Mouse (Mus musculus): Measurements from ENCODE around the gene Dspp.

Dspp gene

DNA sequence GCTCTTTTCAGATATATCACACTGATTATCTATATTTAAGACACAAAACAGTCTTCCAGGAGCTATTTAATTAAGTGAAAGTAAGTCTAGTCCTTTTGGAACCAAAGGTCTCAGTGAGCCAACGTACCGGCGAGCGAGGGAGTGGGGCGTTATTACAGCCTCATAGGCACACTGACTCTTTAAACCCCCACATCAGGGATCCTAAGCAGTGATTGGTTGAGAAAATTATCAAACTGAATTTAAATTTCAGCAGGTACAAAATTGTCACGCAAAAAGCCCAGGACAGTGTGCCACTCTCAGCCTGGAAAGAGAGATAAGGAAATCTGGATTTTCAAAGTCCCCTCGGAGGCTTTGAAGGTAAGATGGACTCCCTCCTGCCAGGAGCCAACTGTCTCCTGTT lies at the start of gene Dspp:
Dspp (plus strand) TSS at position 301 of the 400 bp plus-strand sequence.
- no peak for DNase-seq (ENCODE audit: low spot score)

DNA sequence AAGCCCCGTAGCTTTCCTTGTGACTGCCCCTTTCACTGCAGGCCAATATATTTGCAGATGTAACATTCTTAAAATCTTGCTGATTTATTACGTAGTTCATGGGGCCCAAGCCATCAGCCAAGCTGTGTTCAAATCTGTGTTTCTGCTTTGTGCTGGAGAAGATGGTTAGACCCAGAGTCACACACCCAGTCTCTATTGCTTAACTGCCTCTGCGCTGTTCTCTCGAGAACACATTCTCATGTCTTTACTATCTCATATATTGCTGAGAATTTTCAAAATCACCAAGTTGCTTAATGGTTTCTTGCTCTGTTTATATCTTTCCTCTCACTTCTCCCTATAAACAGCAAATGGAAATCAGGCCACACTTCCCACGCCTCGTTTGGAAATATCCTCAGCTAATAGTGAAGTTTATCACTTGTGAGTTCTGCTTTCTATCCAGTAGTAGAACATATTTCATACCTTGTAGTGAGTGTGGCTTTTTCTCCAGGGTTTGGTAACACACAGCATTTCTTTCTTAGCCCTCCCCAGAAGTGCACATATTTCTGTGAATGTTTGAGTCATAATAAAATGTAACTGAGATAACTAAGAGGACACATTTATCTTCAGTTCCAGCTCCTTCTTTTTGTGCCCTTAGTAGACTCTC lies 46.4 kb upstream of the Dspp start:
- DNase-seq (ENCODE audit: low spot score) = no peak

- no peak for DNase-seq (ENCODE audit: low spot score)
Measured at GRCm38 (mm10) chr5:104126561-104127320, 43.8 kb upstream of the Dspp start.

DNA sequence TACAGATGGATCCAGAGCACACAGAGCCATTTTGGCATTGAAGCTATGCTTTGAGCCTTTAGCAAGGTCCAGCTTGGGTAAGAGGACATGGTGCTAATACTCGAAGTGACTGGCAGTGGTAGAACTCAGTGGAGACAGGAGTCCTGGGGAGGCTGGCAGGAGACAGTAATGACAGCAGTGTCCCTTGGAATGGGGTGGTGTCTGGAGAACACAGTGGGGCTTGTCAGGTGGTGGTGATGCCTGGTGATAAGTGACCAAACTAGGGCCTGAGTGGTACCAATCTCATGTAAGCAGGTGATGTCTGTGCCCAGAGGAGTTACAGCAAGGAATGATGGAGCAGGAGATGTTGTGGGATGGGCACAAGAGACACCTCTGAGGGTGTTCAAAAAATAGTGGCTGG lies 43.2 kb upstream of the Dspp start:
- no peak for DNase-seq (ENCODE audit: low spot score)

- DNase-seq (ENCODE audit: low spot score) = no peak
Measured at GRCm38 (mm10) chr5:104128281-104129031, 42.1 kb upstream of the Dspp start.

GRCm38 (mm10) chr5:104130891-104131290 lies 39.6 kb upstream of the Dspp start:
- no peak for DNase-seq (ENCODE audit: low spot score)

GRCm38 (mm10) chr5:104131544-104131943 lies 39.0 kb upstream of the Dspp start:
- DNase-seq (ENCODE audit: low spot score) = no peak

- no peak for DNase-seq (ENCODE audit: low spot score)
Measured at GRCm38 (mm10) chr5:104133752-104134151, 36.8 kb upstream of the Dspp start.

GRCm38 (mm10) chr5:104137920-104138541 lies 32.5 kb upstream of the Dspp start:
- DNase-seq (ENCODE audit: low spot score) = no peak

GRCm38 (mm10) chr5:104141067-104141466 lies 29.4 kb upstream of the Dspp start:
- no peak for DNase-seq (ENCODE audit: low spot score)

DNA sequence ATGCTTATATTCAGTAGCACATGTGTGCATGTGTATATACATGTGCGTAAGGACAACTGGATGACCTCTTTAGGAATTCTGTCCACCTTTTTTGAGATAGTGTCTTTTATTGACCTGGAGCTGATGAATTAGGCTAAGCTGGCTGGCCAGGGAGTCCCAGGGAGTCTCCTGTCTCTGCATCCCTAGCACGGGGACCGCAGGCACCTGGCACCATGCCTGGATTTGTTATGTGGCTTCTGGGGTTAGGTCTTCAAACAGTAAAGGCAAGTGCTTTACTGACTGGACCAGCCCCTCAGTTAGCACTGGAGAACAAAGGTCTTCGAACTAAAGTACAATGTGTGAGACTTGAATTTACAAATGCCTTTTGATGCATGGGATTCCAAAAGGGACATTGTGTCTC lies 26.5 kb upstream of the Dspp start:
- no peak for DNase-seq (ENCODE audit: low spot score)

- DNase-seq (ENCODE audit: low spot score) = no peak
Measured at GRCm38 (mm10) chr5:104149349-104149748, 21.2 kb upstream of the Dspp start.

- DNase-seq (ENCODE audit: low spot score) = no peak
Measured at GRCm38 (mm10) chr5:104150196-104150595, 20.3 kb upstream of the Dspp start.

DNA sequence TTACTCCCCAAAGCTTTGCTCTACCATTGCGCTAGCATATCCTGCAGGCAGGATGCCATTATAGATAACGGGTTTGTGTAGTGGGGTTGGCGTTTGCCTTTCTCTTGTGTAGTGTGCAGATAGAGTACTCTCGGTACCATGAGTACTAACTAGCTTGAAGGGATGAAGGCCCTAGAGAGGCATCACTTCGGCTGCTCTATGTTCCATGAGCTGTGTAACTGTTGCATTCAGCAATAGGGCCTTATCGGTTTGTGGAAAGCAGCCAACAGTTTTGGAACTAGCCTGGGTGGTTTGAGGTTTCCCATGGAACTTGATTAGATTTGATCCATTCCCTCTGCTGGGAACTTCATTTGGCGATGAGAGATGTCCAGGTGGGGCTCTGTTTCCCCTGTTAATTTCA lies 12.8 kb upstream of the Dspp start:
- no peak for DNase-seq (ENCODE audit: low spot score)

GRCm38 (mm10) chr5:104158332-104159052 lies 12.0 kb upstream of the Dspp start:
- peak; percentile 10 for DNase-seq (ENCODE audit: low spot score)

- DNase-seq (ENCODE audit: low spot score) = no peak
Measured at GRCm38 (mm10) chr5:104160581-104160980, 9.9 kb upstream of the Dspp start.

- no peak for DNase-seq (ENCODE audit: low spot score)
Measured at GRCm38 (mm10) chr5:104161390-104161789, 9.1 kb upstream of the Dspp start.

- DNase-seq (ENCODE audit: low spot score) = no peak
Measured at GRCm38 (mm10) chr5:104163536-104163935, 7.0 kb upstream of the Dspp start.

- DNase-seq (ENCODE audit: low spot score) = no peak
Measured at GRCm38 (mm10) chr5:104173094-104173493, 2.6 kb downstream of the Dspp start.

DNA sequence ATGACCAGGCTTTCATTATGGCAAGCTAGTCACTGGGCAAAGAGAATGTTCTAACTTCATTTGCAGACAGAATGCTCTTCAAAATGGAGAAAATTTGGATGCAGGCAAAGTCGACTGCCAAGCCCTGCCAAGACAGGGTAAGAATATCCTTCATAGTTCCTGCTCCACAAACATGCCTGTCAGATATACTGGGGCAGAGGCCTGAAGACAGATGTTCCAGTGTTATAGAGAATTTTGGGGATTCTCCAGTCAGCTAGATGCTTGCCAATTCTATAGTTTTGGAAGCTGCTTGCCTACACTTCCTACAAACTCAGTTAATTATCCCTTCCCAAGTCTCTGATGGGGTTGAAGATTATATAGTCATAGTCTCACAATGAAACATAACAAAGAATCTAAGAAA lies 13.2 kb downstream of the Dspp start:
- no peak for DNase-seq (ENCODE audit: low spot score)

DNA sequence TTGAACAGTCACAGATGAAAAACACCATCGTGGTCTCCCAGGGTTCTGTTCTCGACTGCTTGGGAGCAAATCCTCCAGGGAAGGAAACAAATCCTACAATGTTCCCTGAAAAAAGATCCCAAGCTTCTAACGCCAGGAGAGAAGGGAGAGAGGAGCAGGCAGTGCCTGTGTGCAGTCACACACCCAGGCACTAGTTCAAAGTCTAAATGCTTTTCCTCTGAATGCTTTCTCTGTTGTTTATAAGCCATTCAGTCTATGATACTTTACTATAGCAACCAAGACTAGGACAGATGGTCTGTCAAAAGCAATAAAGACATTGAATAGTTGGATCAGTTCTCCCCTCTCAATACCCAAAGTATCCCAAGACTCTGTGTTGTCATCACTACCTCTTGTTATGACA lies 16.8 kb downstream of the Dspp start:
- DNase-seq (ENCODE audit: low spot score) = no peak

DNA sequence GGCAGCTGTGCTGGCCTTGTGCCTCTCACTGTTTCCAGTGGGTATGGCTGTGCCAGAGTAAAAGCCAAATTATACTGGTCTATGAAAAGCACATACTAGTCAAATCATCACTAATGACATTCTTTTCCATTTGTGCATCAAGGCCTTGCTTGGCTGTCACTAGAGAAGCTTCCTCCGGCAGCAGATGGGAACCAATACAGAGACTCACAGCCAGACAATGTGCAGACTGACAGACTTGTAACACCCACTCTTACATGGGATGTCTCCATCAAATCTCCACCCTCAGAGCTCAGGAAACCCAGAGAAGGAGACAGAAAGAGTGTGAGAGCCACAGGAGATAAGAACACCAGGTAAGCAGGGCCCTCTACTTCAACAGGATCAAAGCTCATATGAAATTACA lies 24.6 kb downstream of the Dspp start:
- no peak for DNase-seq (ENCODE audit: low spot score)
